Mouse (Mus musculus): Measurements from ENCODE around the gene Pyroxd1.

Gene Pyroxd1

DNA sequence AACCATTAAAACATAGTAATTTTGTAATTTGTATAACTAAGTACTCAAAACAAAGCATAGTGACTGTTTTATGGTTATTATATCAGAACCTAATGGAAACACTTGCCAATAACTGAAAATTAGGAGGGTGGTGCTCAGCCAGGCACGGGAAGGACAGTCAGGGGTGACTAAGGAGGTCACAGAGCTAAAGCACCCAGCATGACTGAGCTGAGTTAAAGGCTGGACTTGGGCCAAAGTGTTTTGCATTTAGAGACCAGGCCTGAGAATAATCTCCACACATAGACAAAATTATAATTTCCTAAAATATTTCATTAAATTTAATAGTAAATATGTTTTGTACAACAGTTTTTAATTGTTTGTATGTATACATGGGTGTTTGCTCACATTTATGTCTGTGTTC is 31.6 kb downstream of the Pyroxd1 start:
- DNase-seq (ENCODE audit: low spot score) = no peak

DNA sequence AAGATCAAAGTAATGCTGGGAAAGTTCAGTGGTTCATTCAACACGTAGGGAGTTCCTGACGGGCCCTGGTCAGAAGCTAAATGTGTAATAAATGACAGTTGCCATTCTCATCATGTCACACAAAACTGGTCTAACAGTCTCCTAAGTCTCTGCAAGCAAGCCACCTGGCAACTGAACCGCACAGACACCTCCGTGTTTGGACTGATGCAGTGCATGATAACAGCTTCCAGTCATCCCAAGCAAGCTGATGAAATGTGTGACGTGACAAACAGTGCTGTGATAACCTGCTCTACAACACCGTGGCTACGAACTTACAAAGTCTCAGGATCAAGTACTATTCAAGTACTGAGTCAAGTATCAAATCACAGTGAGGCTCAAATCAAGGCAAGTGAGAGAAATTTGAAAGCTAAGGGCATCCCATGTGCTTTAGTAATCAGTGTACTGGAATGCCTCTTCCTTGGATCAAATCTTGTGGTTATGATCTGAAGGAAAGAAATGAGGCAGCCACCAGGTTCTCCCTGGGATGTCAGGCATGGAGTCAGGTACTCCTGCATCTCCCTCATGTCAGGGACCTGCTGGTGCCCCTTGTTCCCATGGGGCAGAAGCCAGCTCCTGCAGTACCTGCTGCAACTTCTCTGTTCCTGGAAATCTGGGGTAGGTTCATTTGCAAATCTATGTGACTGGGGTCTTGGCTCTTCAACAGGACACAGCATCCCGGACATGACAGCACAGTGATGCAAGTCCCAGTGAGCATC is 33.3 kb downstream of the Pyroxd1 start:
- DNase-seq (ENCODE audit: low spot score) = no peak

DNA sequence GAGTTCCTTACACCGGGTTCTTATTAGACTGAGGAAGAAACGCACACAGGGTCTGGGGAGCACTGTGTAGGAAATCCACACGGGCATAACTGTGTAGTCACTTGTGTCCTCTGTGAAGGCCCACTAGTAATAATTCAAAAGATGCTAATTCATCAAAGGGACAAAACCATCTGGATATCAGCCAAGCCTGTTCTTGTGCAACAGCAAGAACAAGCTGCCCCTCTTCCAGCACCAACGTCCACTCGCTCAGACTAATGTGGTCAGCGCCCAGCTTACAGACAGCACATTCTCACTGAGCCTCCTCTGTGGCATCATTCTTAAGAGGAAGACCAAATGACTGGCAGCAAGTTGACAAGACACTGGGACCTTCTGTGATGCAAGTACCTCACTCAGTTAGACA is 34.5 kb downstream of the Pyroxd1 start:
- no peak for DNase-seq (ENCODE audit: low spot score)

DNA sequence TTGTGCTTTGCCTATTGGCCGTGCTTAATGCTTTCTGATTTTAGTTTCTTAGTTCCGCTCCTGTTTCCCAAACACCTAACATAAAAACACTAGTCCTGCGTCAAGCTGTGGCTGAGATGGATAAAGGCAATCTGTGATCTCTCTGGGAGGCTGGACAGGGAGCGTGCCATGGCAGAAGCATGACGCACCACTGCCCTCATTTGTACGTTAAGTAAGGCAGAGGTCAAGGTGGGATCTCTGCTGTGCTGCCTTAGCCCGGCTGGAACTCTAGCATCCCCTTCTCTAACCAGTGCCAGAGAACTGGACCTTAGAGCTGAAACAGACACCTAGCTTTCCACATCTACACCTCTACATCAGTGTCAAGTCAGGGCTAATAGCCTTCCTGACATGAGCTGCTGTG is 36.2 kb downstream of the Pyroxd1 start:
- DNase-seq (ENCODE audit: low spot score) = no peak

DNA sequence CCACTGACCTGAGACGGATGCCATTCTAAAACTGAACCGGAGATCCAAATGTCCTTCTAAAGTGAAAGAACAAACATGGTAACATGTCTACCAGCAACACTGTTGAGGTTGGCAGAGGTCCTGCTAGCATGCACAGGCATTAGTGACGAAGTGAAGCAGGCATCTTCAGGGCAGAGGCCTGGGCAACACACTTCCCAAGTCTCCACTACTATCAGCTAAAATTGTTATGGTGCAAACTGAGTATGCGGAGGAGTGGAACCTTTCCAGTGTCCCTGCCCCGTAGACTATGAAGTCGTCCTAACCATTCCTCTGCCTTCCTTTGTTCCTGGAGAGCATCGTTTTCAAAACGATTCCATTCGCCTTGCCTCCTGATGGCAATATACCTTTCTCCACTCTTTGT is 39.1 kb downstream of the Pyroxd1 start:
- DNase-seq (ENCODE audit: low spot score) = no peak

DNA sequence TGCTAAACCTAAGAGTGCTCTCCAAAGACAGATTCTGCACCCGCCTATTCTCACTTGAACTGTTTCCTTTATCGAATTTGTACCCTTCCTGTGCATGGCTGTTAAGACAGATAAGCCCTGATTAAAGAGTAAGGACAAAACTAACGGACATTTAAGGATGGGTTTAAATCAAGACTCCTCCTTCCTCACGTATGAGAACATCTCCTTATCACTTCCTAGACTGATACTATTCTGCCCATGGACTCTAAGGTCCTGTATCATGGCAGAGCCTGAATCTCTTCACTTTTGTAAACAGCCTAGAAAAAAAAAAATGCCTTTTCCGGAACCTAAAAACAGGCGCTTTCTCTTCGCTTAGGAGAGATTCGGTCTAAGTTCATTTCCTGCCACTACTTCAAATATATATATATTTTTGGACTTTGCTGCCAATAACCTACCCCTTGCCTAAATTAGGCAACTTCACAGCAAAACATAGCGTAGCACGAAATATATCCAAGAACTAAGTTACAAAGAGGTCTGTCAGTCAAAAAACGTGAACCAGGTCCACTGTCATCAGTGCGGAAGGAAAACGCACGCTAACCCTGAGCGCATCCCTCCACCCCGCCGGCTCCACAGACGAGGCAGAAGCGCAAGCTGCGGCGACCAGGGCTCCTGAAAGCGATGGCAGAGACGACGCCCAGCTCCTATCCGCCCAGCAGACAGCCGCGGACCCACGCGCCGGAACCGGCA is 41.0 kb downstream of the Pyroxd1 start:
- DNase-seq (ENCODE audit: low spot score) = no peak

DNA sequence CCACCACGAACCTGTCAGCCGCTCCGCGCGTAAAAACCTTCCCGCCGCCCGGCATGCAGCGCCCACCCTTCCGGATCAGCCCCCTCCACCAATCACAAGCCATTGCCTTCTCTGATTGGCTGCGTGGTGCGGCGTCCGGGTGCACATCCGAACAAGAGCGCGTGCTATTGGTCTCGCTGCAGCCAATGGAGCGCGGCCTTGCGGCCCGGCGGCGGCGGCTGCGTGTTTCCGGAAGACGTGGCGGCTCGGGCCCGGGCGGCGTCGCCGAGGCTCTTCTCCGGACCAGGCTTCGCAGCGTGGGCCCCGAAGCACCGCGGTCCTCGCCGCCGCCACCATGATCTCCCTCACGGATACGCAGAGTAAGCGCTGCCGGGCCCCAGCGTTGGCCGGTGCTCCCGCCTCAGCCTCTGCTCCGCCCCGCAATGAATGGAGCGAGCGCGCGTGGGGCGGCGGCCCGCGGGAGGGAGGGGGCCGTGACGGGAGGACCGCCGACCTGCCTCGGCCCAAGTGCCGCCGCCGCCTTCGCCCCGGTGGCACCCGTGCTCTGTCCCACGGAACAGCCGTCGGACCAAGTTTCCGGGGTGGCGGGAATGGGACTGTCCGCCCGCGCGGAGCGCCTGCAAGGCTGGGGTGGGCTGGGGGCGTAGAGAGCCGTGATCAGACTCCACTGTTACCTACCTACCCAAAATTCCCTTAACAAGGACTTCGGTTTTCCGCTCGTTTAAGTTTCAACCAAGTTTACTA is 41.7 kb downstream of the Pyroxd1 start, which contains the start of the genes Recql and Golt1b:
Gene Recql (minus strand): TSS at position 77 of the 744 bp plus-strand sequence.
Gene Golt1b (plus strand): TSS at position 211 of the 744 bp plus-strand sequence.
- peak; percentile 98 for DNase-seq (ENCODE audit: low spot score)

DNA sequence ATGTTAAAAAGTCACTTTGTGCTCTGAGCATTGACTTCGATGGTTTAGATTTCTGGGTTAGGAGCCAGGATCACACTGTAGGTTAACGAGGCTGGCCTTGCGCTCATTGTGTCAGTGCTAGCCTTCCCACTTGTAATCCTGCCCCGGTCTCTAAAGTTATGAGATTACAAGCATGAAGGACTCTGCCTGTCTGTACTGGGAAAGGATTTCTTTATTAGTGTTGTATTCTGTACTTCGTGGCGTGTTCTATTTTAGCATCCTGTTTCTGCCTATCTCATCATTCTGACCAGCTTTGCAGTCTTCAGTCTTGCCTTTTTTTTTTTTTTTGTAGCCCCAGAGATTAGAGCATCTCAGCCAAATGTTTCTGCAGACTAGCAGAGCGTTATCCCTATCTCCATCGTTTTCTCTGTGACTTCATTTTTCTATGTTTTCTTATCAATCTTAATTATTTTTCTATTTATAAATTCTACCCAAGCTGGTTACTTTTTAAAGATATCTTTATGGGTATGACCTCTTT is 42.4 kb downstream of the Pyroxd1 start:
- peak; percentile 19 for DNase-seq (ENCODE audit: low spot score)

DNA sequence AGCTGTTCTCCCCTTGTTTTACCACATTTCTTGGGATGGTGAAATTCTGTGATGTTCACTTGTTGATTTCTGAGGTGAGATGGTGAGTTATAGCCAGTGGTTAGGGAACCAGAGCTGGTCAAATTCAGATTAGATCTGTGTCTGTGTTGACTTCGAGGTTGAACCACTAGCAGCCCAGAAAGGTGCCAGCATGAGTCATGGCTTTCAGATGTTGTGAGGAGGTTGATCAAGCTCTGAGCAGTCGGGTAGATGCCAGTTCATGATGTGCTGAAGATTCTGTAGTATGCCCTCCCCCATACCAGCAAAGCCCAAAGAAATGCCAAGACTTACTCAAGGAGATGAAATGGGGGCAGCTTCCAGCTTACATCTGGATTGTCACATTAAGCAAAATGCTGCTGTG is 43.6 kb downstream of the Pyroxd1 start:
- DNase-seq (ENCODE audit: low spot score) = no peak

DNA sequence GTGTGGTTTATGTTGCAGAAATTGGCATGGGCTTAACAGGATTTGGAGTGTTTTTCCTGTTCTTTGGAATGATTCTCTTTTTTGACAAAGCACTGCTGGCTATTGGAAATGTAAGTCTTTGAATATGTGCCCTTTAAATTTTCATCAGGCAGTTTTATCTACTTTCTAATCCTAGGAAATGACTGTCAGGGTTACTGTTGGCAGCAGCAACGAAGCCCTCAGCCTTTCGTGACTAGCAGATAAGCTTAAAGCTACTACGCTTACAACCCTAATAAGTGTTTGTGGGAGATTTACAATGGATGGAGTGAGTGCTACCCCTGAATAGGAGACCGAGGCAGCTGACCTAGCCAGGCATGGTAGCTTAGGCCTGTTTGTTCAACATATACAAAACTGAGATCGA is 46.9 kb downstream of the Pyroxd1 start:
- no peak for DNase-seq (ENCODE audit: low spot score)

DNA sequence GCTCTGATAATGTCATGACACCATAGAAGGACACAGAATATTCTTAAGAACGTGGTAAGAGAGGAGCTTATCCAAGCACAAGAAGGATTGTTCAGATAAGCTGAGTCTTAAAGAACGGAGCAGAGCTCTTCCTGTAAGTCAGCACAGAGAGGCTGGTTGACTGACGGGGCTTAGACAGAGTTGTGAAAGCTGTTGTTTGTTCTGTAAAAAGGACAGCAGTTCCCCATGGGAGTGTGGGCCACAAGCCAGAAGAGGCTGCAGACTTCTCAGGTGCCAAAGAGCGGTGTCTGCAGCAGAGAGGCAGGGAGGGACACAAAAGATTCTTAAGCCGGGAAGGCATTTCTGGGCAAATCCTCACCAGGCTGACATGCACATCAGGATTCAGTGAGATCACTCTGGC is 49.2 kb downstream of the Pyroxd1 start:
- no peak for DNase-seq (ENCODE audit: low spot score)

DNA sequence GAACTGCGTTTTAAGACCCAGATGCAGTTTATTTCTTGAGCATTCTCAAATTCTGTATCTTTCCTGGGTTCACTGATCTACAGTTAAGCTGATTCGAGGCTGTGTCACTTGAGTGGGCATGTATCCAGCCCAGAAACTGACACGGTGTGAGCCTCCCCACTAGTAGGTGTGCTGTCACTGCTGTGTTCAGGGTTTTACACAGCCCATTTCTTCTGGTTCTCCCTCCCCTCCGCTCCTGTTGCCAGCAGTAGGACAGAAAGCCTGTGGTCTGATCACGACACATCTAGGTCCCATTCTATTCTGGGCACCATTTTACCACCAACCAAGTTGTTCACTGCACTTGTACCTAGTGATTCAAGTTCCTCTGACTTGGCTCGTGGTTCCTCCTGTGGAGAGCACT is 50.3 kb downstream of the Pyroxd1 start:
- DNase-seq (ENCODE audit: low spot score) = no peak

DNA sequence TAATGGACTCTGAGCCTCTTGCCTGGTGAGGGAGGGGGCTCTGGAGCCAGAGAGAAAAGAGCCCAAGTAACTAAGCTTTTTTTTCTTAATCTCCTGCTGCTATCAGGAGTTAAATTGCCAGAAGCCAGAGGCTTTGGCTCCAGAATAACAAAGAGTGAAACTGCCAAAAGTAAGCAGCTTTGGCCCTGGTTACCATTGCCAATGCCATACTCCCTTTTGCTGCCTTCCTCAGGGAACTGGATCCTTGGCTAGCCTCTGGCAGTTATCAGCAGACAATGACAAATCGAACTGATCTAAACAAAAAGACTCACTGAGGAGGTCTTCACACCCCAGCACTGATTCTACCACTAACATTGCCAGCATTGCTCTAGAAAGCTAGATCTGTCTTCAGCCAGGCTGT is 65.7 kb downstream of the Pyroxd1 start:
- no peak for DNase-seq (ENCODE audit: low spot score)

Measured in embryo, embryonic 10 days (tissue).